Mouse (Mus musculus): Measurements from ENCODE around the gene Igfbp7. TPM values are rescaled to one million over a fixed set of nuclear protein-coding genes. Genes with fewer than 3 reads are reported as not detected.

The Igfbp7 gene
- polyA plus RNA-seq (2014; fragmentation: Nextera tagmentation; extraction: Ambion mirVana) = 49.8 and 51.8 TPM in 2 replicates

- 5% methylated on average over 91 of the region's 101 CpGs for WGBS
These were observed at the start of gene Igfbp7 for GRCm38 (mm10) chr5:77407341-77408298. TSS of gene Igfbp7 (minus strand) at chr5:77408041.

DNA sequence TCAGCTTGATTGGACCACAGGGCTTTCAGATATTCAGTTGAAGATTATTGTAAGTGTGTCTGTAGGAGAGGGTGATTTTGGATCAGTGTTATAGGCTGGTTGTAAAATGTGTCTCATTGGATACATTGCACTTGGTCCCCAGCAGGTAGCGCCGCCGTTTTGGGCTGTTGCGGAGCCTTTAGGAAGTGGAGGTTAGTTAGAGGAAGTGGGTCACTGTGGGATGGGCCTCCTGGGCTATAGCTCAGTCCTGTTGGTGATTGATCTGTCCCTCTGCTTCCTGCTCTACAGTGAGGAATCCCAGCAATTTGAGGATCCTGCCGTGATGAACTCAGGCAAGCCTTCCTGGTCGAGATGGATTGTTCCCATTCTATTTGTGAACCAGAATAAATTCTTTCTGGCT, 44.3 kb upstream of the Igfbp7 start:
- Histone ChIP-seq H3K27me3 (ENCODE audit: control insufficient read depth, insufficient read depth, low read length) (no peaks in the 10 kb centered on the region), H3K27ac (replicated peaks in 1 of 2; ENCODE audit: control insufficient read depth in 1 of 2, insufficient read depth in 1 of 2, low read depth in 2 of 2, low read length in 2 of 2) (no peak overlapping the region)
- WGBS = 68% methylated on average over 6 of the region's 6 CpGs

More at GRCm38 (mm10) chr5:77407341-77408298, at the start of gene Igfbp7:
- H3K4me3 ChIP-seq (ENCODE audit: control insufficient read depth in 1 of 2, insufficient read depth in 1 of 2, low read depth in 1 of 2, low read length in 2 of 2) = peak within 1 kb of the TSS; percentile 63 to 69
- peak; percentile 72 for ATAC-seq (ENCODE audit: insufficient number of reproducible peaks, insufficient read depth, low FRiP score, low read depth)
- H3K9me3 ChIP-seq (ENCODE audit: control insufficient read depth, low read length) = no peaks in the 10 kb centered on the region
- H3K27ac ChIP-seq (replicated peaks in 1 of 2; ENCODE audit: control insufficient read depth in 1 of 2, insufficient read depth in 1 of 2, low read depth in 2 of 2, low read length in 2 of 2) = peak within 1 kb of the TSS in 1 of 2 experiments; percentile 24; a peak in 2 of 4 replicates
- H3K4me2 ChIP-seq (ENCODE audit: low read length) = peak within 1 kb of the TSS; percentile 93
- H3K9ac ChIP-seq (ENCODE audit: low read length) = peak within 1 kb of the TSS; percentile 69
- H3K27me3 ChIP-seq (ENCODE audit: control insufficient read depth, insufficient read depth, low read length) = peaks cover 11% of the 10 kb centered on the region; the same call in 1 of the 2 replicates
- no peaks in the 10 kb centered on the region; a peak in 1 of 4 replicates for H3K4me1 ChIP-seq (ENCODE audit: control insufficient read depth in 2 of 2, insufficient read depth in 2 of 2, low read length in 2 of 2)
- no peaks in the 10 kb centered on the region for H3K36me3 ChIP-seq (ENCODE audit: control insufficient read depth, insufficient read depth, low read length)

DNA sequence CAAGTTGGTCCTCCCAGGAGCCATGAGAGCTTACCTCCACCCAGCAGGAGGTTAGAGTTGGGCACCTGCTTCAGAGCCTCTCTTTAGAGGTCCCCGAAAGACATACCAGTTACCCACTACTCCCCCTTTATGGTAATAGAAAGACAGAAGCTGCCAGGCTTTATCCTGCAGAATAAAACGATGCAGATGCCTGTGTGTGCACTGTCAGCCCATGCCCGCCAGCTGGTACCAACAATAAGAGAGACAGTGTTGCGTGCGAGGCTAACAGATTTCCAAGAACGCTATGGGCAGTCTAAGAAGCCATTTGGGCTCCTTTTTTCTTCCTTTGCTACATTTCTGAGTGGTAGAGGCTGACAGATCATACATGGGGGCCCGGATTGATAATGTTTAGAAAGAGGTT, 41.7 kb upstream of the Igfbp7 start:
- H3K4me2 ChIP-seq (ENCODE audit: low read length) = no peak overlapping the region
- no peaks in the 10 kb centered on the region for H3K36me3 ChIP-seq (ENCODE audit: control insufficient read depth, insufficient read depth, low read length)
- H3K27ac ChIP-seq (replicated peaks in 1 of 2; ENCODE audit: control insufficient read depth in 1 of 2, insufficient read depth in 1 of 2, low read depth in 2 of 2, low read length in 2 of 2) = no peak overlapping the region
- no peak for ATAC-seq (ENCODE audit: insufficient number of reproducible peaks, insufficient read depth, low FRiP score, low read depth)
- no peaks in the 10 kb centered on the region for H3K4me1 ChIP-seq (ENCODE audit: control insufficient read depth in 2 of 2, insufficient read depth in 2 of 2, low read length in 2 of 2)
- no peak overlapping the region for H3K4me3 ChIP-seq (ENCODE audit: control insufficient read depth in 1 of 2, insufficient read depth in 1 of 2, low read depth in 1 of 2, low read length in 2 of 2)
- H3K9ac ChIP-seq (ENCODE audit: low read length) = no peak overlapping the region
- H3K9me3 ChIP-seq (ENCODE audit: control insufficient read depth, low read length) = no peaks in the 10 kb centered on the region
- H3K27me3 ChIP-seq (ENCODE audit: control insufficient read depth, insufficient read depth, low read length) = no peaks in the 10 kb centered on the region
- 85% methylated on average over 7 of the region's 7 CpGs for WGBS

More for the DNA sequence above, 44.3 kb upstream of the Igfbp7 start:
- ATAC-seq (ENCODE audit: insufficient number of reproducible peaks, insufficient read depth, low FRiP score, low read depth) = no peak
- H3K9me3 ChIP-seq (ENCODE audit: control insufficient read depth, low read length) = no peaks in the 10 kb centered on the region
- no peaks in the 10 kb centered on the region for H3K36me3 ChIP-seq (ENCODE audit: control insufficient read depth, insufficient read depth, low read length)
- no peaks in the 10 kb centered on the region for H3K4me1 ChIP-seq (ENCODE audit: control insufficient read depth in 2 of 2, insufficient read depth in 2 of 2, low read length in 2 of 2)
- H3K4me3 ChIP-seq (ENCODE audit: control insufficient read depth in 1 of 2, insufficient read depth in 1 of 2, low read depth in 1 of 2, low read length in 2 of 2) = no peak overlapping the region
- no peak overlapping the region for H3K9ac ChIP-seq (ENCODE audit: low read length)
- H3K4me2 ChIP-seq (ENCODE audit: low read length) = no peak overlapping the region

GRCm38 (mm10) chr5:77445431-77445830, 37.6 kb upstream of the Igfbp7 start:
- Histone ChIP-seq H3K27me3 (ENCODE audit: control insufficient read depth, insufficient read depth, low read length) (no peaks in the 10 kb centered on the region), H3K9ac (ENCODE audit: low read length) (no peak overlapping the region), H3K27ac (replicated peaks in 1 of 2; ENCODE audit: control insufficient read depth in 1 of 2, insufficient read depth in 1 of 2, low read depth in 2 of 2, low read length in 2 of 2) (no peak overlapping the region), H3K4me3 (ENCODE audit: control insufficient read depth in 1 of 2, insufficient read depth in 1 of 2, low read depth in 1 of 2, low read length in 2 of 2) (no peak overlapping the region), H3K4me1 (ENCODE audit: control insufficient read depth in 2 of 2, insufficient read depth in 2 of 2, low read length in 2 of 2) (no peaks in the 10 kb centered on the region), H3K4me2 (ENCODE audit: low read length) (no peak overlapping the region), H3K36me3 (ENCODE audit: control insufficient read depth, insufficient read depth, low read length) (no peaks in the 10 kb centered on the region), H3K9me3 (ENCODE audit: control insufficient read depth, low read length) (no peaks in the 10 kb centered on the region)
- WGBS = 82% methylated on average over 4 of the region's 4 CpGs
- ATAC-seq (ENCODE audit: insufficient number of reproducible peaks, insufficient read depth, low FRiP score, low read depth) = no peak

DNA sequence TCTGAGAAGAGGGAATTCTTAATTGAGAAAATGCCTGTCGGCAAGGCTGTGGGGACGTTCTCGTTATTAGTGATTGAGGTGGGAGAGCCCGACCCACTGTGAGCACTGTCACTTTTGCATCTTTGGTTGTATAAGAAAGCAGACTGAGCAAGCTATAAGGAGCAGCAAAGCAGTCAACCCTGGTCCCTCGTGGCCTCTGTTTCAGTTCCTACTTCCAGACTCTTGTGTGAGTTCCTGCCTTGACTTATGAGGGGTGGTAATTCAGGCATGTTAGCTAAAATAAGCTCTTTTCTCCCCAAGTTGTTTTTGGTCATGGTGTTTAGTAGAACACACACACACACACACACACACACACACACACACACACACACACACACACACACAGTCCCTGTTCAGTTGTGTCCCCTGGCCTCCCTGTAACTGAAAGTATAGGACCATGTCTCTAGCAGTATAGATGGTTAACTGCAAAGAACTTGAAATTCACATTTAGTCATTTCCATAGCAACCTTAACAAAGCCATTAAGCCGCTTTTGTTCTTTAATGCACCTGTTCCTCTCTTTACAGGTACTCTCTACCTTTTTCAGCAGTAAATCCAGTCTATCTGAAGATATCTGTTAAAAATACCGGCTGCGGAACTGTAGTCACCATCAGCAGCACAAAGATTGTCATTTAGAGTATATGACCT, 36.2 kb upstream of the Igfbp7 start:
- Histone ChIP-seq H3K27me3 (ENCODE audit: control insufficient read depth, insufficient read depth, low read length) (no peaks in the 10 kb centered on the region), H3K27ac (replicated peaks in 1 of 2; ENCODE audit: control insufficient read depth in 1 of 2, insufficient read depth in 1 of 2, low read depth in 2 of 2, low read length in 2 of 2) (no peak overlapping the region), H3K4me1 (ENCODE audit: control insufficient read depth in 2 of 2, insufficient read depth in 2 of 2, low read length in 2 of 2) (no peaks in the 10 kb centered on the region), H3K9ac (ENCODE audit: low read length) (no peak overlapping the region), H3K9me3 (ENCODE audit: control insufficient read depth, low read length) (no peaks in the 10 kb centered on the region), H3K36me3 (ENCODE audit: control insufficient read depth, insufficient read depth, low read length) (no peaks in the 10 kb centered on the region), H3K4me2 (ENCODE audit: low read length) (no peak overlapping the region), H3K4me3 (ENCODE audit: control insufficient read depth in 1 of 2, insufficient read depth in 1 of 2, low read depth in 1 of 2, low read length in 2 of 2) (no peak overlapping the region)
- WGBS = 82% methylated on average over 8 of the region's 8 CpGs
- no peak for ATAC-seq (ENCODE audit: insufficient number of reproducible peaks, insufficient read depth, low FRiP score, low read depth)

DNA sequence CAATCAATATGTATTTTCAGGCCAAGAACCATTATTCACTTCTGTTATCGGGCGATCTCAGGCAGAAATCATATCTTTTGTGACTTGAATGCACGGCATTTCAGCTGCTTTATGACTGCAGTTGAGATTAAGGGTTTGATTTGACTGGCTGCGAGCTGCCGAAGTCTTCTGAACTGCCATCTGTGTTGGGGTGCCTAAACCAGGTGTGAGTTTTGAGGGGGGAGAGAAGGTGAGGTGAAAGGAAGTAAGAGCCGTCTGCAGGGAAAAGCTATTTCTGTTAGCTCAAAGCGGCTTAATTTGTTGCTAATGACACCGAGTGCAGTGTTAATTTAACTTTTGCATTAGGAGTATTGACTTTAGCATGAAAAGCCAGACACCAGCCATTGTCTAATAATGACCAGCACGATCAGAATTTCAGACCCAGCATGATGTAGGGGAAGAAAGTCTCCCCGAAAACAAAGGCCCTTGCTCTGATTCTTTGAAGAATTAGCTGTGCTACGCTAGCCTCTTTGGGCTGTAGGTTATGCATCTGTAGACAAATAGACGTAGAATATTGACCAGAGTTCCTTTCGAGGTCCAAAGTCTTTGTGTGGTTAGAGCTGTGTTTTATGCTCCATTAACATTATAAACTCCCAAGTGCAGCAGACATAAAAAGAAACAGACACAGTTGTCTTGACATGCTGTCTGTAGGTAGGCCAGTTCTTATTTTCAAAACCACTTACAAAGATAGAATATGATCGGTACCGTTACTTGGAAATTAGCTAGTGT, 35.2 kb upstream of the Igfbp7 start:
- 85% methylated on average over 15 of the region's 15 CpGs for WGBS
- no peak for ATAC-seq (ENCODE audit: insufficient number of reproducible peaks, insufficient read depth, low FRiP score, low read depth)
- H3K9ac ChIP-seq (ENCODE audit: low read length) = no peak overlapping the region
- H3K9me3 ChIP-seq (ENCODE audit: control insufficient read depth, low read length) = no peaks in the 10 kb centered on the region
- no peaks in the 10 kb centered on the region for H3K27me3 ChIP-seq (ENCODE audit: control insufficient read depth, insufficient read depth, low read length)
- no peak overlapping the region for H3K4me3 ChIP-seq (ENCODE audit: control insufficient read depth in 1 of 2, insufficient read depth in 1 of 2, low read depth in 1 of 2, low read length in 2 of 2)
- H3K4me2 ChIP-seq (ENCODE audit: low read length) = no peak overlapping the region
- H3K27ac ChIP-seq (replicated peaks in 1 of 2; ENCODE audit: control insufficient read depth in 1 of 2, insufficient read depth in 1 of 2, low read depth in 2 of 2, low read length in 2 of 2) = no peak overlapping the region
- no peaks in the 10 kb centered on the region for H3K4me1 ChIP-seq (ENCODE audit: control insufficient read depth in 2 of 2, insufficient read depth in 2 of 2, low read length in 2 of 2)
- no peaks in the 10 kb centered on the region for H3K36me3 ChIP-seq (ENCODE audit: control insufficient read depth, insufficient read depth, low read length)

DNA sequence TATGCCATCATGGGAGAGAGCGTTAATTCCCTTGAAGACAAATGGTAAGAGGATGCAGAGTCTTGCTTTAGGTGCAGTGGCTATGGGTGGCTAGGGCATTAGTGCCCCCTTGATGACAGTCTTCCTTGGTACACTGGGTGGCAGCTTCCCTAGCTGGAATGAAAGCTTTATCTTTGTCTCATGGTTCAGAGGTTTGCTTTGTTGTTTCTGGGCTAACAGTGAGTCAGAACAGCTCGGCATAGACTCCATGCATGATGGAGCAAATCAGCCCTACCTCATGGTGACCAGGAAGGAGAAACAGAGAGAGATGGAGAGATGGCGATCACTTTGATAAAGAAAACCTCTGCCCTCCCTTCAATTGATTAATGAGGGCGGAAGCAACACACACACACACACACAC, 28.5 kb upstream of the Igfbp7 start:
- Histone ChIP-seq H3K9ac (ENCODE audit: low read length) (no peak overlapping the region), H3K36me3 (ENCODE audit: control insufficient read depth, insufficient read depth, low read length) (no peaks in the 10 kb centered on the region), H3K4me3 (ENCODE audit: control insufficient read depth in 1 of 2, insufficient read depth in 1 of 2, low read depth in 1 of 2, low read length in 2 of 2) (no peak overlapping the region), H3K27ac (replicated peaks in 1 of 2; ENCODE audit: control insufficient read depth in 1 of 2, insufficient read depth in 1 of 2, low read depth in 2 of 2, low read length in 2 of 2) (no peak overlapping the region), H3K27me3 (ENCODE audit: control insufficient read depth, insufficient read depth, low read length) (no peaks in the 10 kb centered on the region), H3K4me2 (ENCODE audit: low read length) (no peak overlapping the region), H3K4me1 (ENCODE audit: control insufficient read depth in 2 of 2, insufficient read depth in 2 of 2, low read length in 2 of 2) (no peaks in the 10 kb centered on the region), H3K9me3 (ENCODE audit: control insufficient read depth, low read length) (no peaks in the 10 kb centered on the region)
- WGBS = 70% methylated on average over 4 of the region's 4 CpGs
- ATAC-seq (ENCODE audit: insufficient number of reproducible peaks, insufficient read depth, low FRiP score, low read depth) = no peak
